In the genomic region with DNA sequence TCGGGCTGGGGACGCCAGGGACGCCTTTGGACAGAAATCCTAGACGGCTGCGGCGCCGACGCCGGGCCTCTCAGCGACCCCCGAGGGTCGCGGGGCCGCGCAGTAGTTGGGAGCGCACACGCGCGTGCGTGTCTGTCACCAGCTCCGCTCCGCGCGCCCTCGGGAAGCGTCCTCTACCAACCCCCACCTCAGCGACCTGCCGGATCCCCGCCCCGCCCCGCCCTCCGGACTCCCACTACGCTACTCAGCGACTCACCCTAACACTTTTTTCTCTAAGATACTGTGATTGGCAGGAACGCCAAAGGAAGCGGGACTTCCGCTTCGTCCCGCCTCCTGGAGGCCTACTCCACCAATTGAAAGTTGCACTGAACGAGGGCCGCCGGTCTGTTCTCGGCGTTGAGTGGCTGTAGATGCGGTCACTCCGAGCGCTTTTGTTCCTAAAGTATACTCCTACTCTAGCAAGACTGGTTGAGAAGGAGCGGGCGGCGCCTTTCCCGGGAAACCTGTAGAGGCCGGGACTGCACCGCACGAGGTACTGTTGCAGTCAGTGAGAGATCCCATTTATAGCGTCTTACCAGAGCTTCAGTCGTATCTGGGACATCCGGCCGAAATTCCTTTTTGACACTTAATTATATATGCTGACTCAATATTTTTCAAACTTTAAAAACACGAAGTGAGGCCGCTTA, we compare ENCODE assay signal across 8 mouse cellular contexts. TPM values are rescaled to one million over a fixed set of nuclear protein-coding genes. Genes with fewer than 3 reads are reported as not detected.
DNase-seq lines count a peak whose midpoint lies in the region; ATAC-seq and TF ChIP-seq lines count a peak whose summit lies in the region.

Gene Nf2, minus strand, starts transcription at position 279 of the 686 bp plus-strand sequence.

- peak; percentile 40; the same call in 1 of the 2 replicates for TF ChIP-seq POLR2A in cortical plate, adult 2 months (IDR thresholded peaks at IDR 0.05; ENCODE audit: extremely low read depth, insufficient read depth, low read length)

- H3K4me3 ChIP-seq in cortical plate, adult 2 months (ENCODE audit: insufficient read depth, low read length): peak within 1 kb of the TSS; percentile 96
- H3K4me3 ChIP-seq in megakaryocyte, embryonic 14.5 days (replicated peaks): peak within 1 kb of the TSS; percentile 98

- peaks cover 2% of the 10 kb centered on the region; the same call in 1 of the 2 replicates for H3K4me1 ChIP-seq in cortical plate, adult 2 months (ENCODE audit: control insufficient read depth, insufficient read depth, low read length)
- H3K4me1 ChIP-seq in megakaryocyte, embryonic 14.5 days: peaks cover 27% of the 10 kb centered on the region

- H3K9me3 ChIP-seq in megakaryocyte, embryonic 14.5 days: peaks cover 11% of the 10 kb centered on the region; the same call in 1 of the 2 replicates

- DNase-seq in gastrocnemius, adult 8-10 months (ENCODE audit: low spot score in 2 of 2): peak; percentile 97 to 98
- peak; percentile 98 for DNase-seq in hindlimb bud, embryonic 11.5 days (ENCODE audit: extremely low spot score, low read depth, low spot score)
- peak; percentile 96 to 99 for DNase-seq in left cerebral cortex, adult 8-10 months (ENCODE audit: low spot score in 2 of 2)
- DNase-seq in right cerebral cortex, postnatal 10 days (ENCODE audit: low spot score in 2 of 2): peak; percentile 99 to 100
- peak; percentile 85 for DNase-seq in urinary bladder, postnatal 25 days (ENCODE audit: low spot score)

- TF ChIP-seq CTCF in cortical plate, adult 2 months (IDR thresholded peaks at IDR 0.05; ENCODE audit: extremely low read depth, insufficient read depth, low read length): no peak

- H3K36me3 ChIP-seq in megakaryocyte, embryonic 14.5 days (replicated peaks; ENCODE audit: low read length): peaks cover 7% of the 10 kb centered on the region

- H3K27me3 ChIP-seq in megakaryocyte, embryonic 14.5 days (replicated peaks): no peaks in the 10 kb centered on the region

- no peak within 1 kb of the TSS for H3K27ac ChIP-seq in cortical plate, adult 2 months (ENCODE audit: insufficient read depth, low read length)

- peak; percentile 91 for ATAC-seq in activated CD4-positive, CD25-positive, alpha-beta regulatory T cell, adult 4 months

RNA-seq across cellular contexts. Expression of gene Nf2, which starts in this region (rescaled TPM):
- polyA plus RNA-seq in activated CD4-positive, CD25-positive, alpha-beta regulatory T cell, adult 4 months (2017; shearing (Covaris generic)): 10 to 100 TPM; 14.1 to 19.1 TPM
- polyA plus RNA-seq in cortical plate, adult 2 months (2012; rRNA removed): 60.5 and 65.6 TPM in 2 replicates
- total RNA-seq in gastrocnemius, adult 8-10 months (2022): 10 to 100 TPM; 52.9 to 62.2 (median 56.1) TPM
- 10 to 100 TPM; 70.7 to 72.2 (median 71.5) TPM for total RNA-seq in left cerebral cortex, adult 8-10 months (2022)
- polyA plus RNA-seq in megakaryocyte, embryonic 14.5 days (2012; ENCODE audit: insufficient read depth, low replicate concordance): 21.2 and 59.3 TPM in 2 replicates
